Mouse (Mus musculus) thymus, adult 2 months (tissue): Measurements from ENCODE around the gene Krt79. TPM values are rescaled to one million over a fixed set of nuclear protein-coding genes. Genes with fewer than 3 reads are reported as not detected.

Experiments
- DNase-seq: peaks from one replicate; pipeline ENCODE4 v3.0.0; 2021
- H3K27ac ChIP-seq: fragments of 200-500 bp; 2 replicates; pipeline ENCODE4 v1.5.1; 2012; ENCODE audit warnings: low read length, control low read depth; ENCODE audit not compliant: control insufficient read depth, insufficient read depth
- H3K27me3 ChIP-seq: fragments of 200-500 bp; 2 replicates; pipeline ENCODE4 v1.6.1; 2012; ENCODE audit warnings: mild to moderate bottlenecking, low read length, moderate library complexity, mixed read lengths; ENCODE audit not compliant: control insufficient read depth, insufficient read depth
- H3K36me3 ChIP-seq: fragments of 200-500 bp; 2 replicates; pipeline ENCODE4 v1.6.1; 2012; ENCODE audit warnings: mild to moderate bottlenecking, low read length, moderate library complexity; ENCODE audit not compliant: control insufficient read depth, insufficient read depth
- H3K4me1 ChIP-seq: fragments of 200-500 bp; replicated peaks from 2 replicates; pipeline ENCODE4 v1.6.1; 2012; ENCODE audit warnings: low read length; ENCODE audit not compliant: control insufficient read depth, insufficient read depth
- H3K4me3 ChIP-seq: fragments of 200-500 bp; 2 replicates; pipeline ENCODE4 v1.5.1; 2012; ENCODE audit warnings: mild to moderate bottlenecking, low read length, control low read depth, moderate library complexity; ENCODE audit not compliant: control insufficient read depth, insufficient read depth
- CTCF ChIP-seq: fragments of 200-500 bp; IDR thresholded peaks from 2 replicates; pipeline ENCODE4 v1.5.1; 2012; ENCODE audit warnings: mild to moderate bottlenecking, control low read depth, low read length, moderate library complexity, borderline replicate concordance; ENCODE audit not compliant: control insufficient read depth, poor library complexity, insufficient read depth; ENCODE audit errors: extremely low read depth
- POLR2A ChIP-seq: fragments of 200-500 bp; IDR thresholded peaks from 2 replicates; pipeline ENCODE4 v1.6.1; 2012; ENCODE audit warnings: mild to moderate bottlenecking, low read length, control low read depth, moderate library complexity; ENCODE audit not compliant: control insufficient read depth, poor library complexity, insufficient read depth; ENCODE audit errors: extremely low read depth
- WGBS: fragments of 180-500 bp; shearing (Covaris S2); methylation state at CpG from one replicate; pipeline ENCODE4 v1.1.7; 2018; 5-methylcytosine and 5-hydroxymethylcytosine counted together
- polyA plus RNA-seq: library from polyadenylated mRNA; depleted of rRNA; stranded (reverse); fragments of >200 nt; gene quantifications from 2 replicates; pipeline ENCODE4 v1.2.3, GENCODE M21; 2012

Gene Krt79
- polyA plus RNA-seq, 1 experiment, result 1.8 TPM

DNA sequence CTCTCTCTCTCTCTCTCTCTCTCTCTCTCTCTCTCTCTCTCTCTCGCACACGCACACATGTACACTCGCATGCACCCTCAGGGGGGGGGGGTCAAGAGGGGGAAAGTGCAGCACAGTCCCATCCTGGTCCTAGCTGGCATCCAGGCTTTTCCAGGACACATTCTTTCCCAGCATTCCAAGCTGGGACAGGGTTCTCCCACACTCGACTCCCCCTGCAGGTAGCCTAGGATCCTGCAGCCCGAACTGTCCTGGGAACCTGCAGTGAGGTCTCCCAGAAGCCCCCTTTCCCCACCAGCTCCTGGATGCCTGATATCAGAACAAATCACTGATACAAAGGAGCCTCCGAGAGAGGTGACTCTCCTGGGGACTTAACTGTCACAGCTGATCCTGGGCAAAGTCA is 30.4 kb upstream of the Krt79 start:
- no peak for TF ChIP-seq CTCF
- TF ChIP-seq POLR2A, result no peak
- no peaks in the 10 kb centered on the region for H3K4me1 ChIP-seq
- 36% methylated on average over 4 of the region's 6 CpGs for WGBS
- H3K27ac ChIP-seq, result no peak overlapping the region
- no peaks in the 10 kb centered on the region for H3K36me3 ChIP-seq
- no peak for DNase-seq
- H3K4me3 ChIP-seq, result no peak overlapping the region
- H3K27me3 ChIP-seq, result no peaks in the 10 kb centered on the region

GRCm38 (mm10) chr15:101966808-101967207 is 26.7 kb upstream of the Krt79 start:
- no peak for TF ChIP-seq POLR2A
- no peak for TF ChIP-seq CTCF
- no peaks in the 10 kb centered on the region for H3K4me1 ChIP-seq
- H3K36me3 ChIP-seq, result no peaks in the 10 kb centered on the region
- 93% methylated on average over 8 of the region's 8 CpGs for WGBS
- no peak overlapping the region for H3K27ac ChIP-seq
- H3K27me3 ChIP-seq, result no peaks in the 10 kb centered on the region
- no peak overlapping the region for H3K4me3 ChIP-seq
- no peak for DNase-seq

- DNase-seq, result no peak
- Histone ChIP-seq H3K27ac (no peak overlapping the region), H3K27me3 (no peaks in the 10 kb centered on the region), H3K36me3 (no peaks in the 10 kb centered on the region), H3K4me1 (no peaks in the 10 kb centered on the region), H3K4me3 (no peak overlapping the region)
- WGBS, result 87% methylated on average over 3 of the region's 3 CpGs
- TF ChIP-seq POLR2A (no peak), CTCF (no peak)
Observed at GRCm38 (mm10) chr15:101958891-101959290, 18.8 kb upstream of the Krt79 start.

- Histone ChIP-seq H3K27me3 (no peaks in the 10 kb centered on the region), H3K4me3 (no peak within 1 kb of the TSS), H3K36me3 (no peaks in the 10 kb centered on the region), H3K27ac (no peak within 1 kb of the TSS), H3K4me1 (no peaks in the 10 kb centered on the region)
- TF ChIP-seq CTCF (no peak), POLR2A (no peak)
- DNase-seq, result no peak
- 89% methylated on average over 9 of the region's 9 CpGs for WGBS
Observed at GRCm38 (mm10) chr15:101954187-101954586, 14.1 kb upstream of the Krt79 start, which contains the start of gene Krt78. Krt78 (minus strand) TSS chr15:101954287.

GRCm38 (mm10) chr15:101952733-101953474 is 12.8 kb upstream of the Krt79 start:
- 93% methylated on average over 7 of the region's 7 CpGs for WGBS
- H3K27me3 ChIP-seq, result no peaks in the 10 kb centered on the region
- no peaks in the 10 kb centered on the region for H3K4me1 ChIP-seq
- no peak overlapping the region for H3K27ac ChIP-seq
- DNase-seq, result no peak
- no peak for TF ChIP-seq CTCF
- TF ChIP-seq POLR2A, result no peak
- H3K4me3 ChIP-seq, result no peak overlapping the region
- no peaks in the 10 kb centered on the region for H3K36me3 ChIP-seq

- Histone ChIP-seq H3K27me3 (no peaks in the 10 kb centered on the region), H3K36me3 (no peaks in the 10 kb centered on the region), H3K4me1 (no peaks in the 10 kb centered on the region), H3K4me3 (no peak overlapping the region), H3K27ac (no peak overlapping the region)
- DNase-seq, result no peak
- 83% methylated on average over 1 of the region's 1 CpGs for WGBS
- TF ChIP-seq POLR2A (no peak), CTCF (no peak)
Observed at GRCm38 (mm10) chr15:101945430-101945829, 5.3 kb upstream of the Krt79 start.
